Mouse (Mus musculus) G1E (cell line): Measurements from ENCODE around the gene Dusp13. TPM values are rescaled to one million over a fixed set of nuclear protein-coding genes. Genes with fewer than 3 reads are reported as not detected.

Source experiments
- ATAC-seq: 2 replicates; pipeline ENCODE4 v1.8.0; 2016; ENCODE audit warnings: mild to moderate bottlenecking; ENCODE audit not compliant: insufficient number of reproducible peaks, poor library complexity, low FRiP score, severe bottlenecking; ENCODE audit errors: extremely low read depth
- DNase-seq: peaks from one replicate; pipeline ENCODE4 v3.0.0; 2012; ENCODE audit warnings: low spot score
- H3K27me3 ChIP-seq: 2 replicates; pipeline ENCODE4 v1.6.1; 2012; ENCODE audit warnings: mild to moderate bottlenecking, low read length, inconsistent platforms; ENCODE audit not compliant: insufficient read depth
- H3K36me3 ChIP-seq: replicated peaks from 2 replicates; pipeline ENCODE3; 2012; ENCODE audit warnings: mild to moderate bottlenecking, inconsistent platforms
- H3K4me1 ChIP-seq: 2 replicates; pipeline ENCODE4 v1.6.1; 2012; ENCODE audit warnings: low read depth, low read length, inconsistent platforms, mixed read lengths; ENCODE audit not compliant: insufficient read depth
- H3K4me3 ChIP-seq: 2 replicates; pipeline ENCODE4 v1.5.1; 2012; ENCODE audit warnings: low read depth, mild to moderate bottlenecking, inconsistent platforms, low read length, moderate library complexity, mixed read lengths
- H3K9me3 ChIP-seq: replicated peaks from 2 replicates; pipeline ENCODE4 v1.6.1; 2012; ENCODE audit warnings: inconsistent platforms
- CTCF ChIP-seq: IDR thresholded peaks from 2 replicates; pipeline ENCODE4 v1.5.1; 2012; ENCODE audit warnings: low read depth, low read length, inconsistent platforms, mixed read lengths
- GATA1 ChIP-seq: IDR thresholded peaks from 2 replicates; pipeline ENCODE4 v1.6.1; 2012; ENCODE audit warnings: borderline replicate concordance, low read length, inconsistent platforms, mixed read lengths
- GATA2 ChIP-seq: IDR thresholded peaks from 2 replicates; pipeline ENCODE4 v1.6.1; 2012; ENCODE audit warnings: low read depth, low read length, inconsistent platforms, borderline replicate concordance
- POLR2AphosphoS5 ChIP-seq: IDR thresholded peaks from 2 replicates; pipeline ENCODE4 v1.6.1; 2012; ENCODE audit warnings: low read depth, low read length, inconsistent platforms; ENCODE audit not compliant: insufficient replicate concordance
- TAL1 ChIP-seq: conservative IDR thresholded peaks from 2 replicates; pipeline ENCODE4 v1.6.1; 2012; ENCODE audit warnings: low read depth, low read length, inconsistent platforms, mixed read lengths
- polyA plus RNA-seq: library from polyadenylated mRNA; stranded (reverse); fragments of >175 nt; gene quantifications from 2 replicates; pipeline ENCODE4 v1.2.3, GENCODE M21; 2012
- total RNA-seq, 2 experiments: library from RNA; stranded (forward) in 1 of 2; stranded (reverse) in 1 of 2; fragments of 200-1000 nt in 1 of 2; fragments of >200 nt in 1 of 2; fragmentation: Nextera tagmentation in 1 of 2; gene quantifications; 2 replicates each; pipeline ENCODE4 v1.2.3; 2014 to 2017

Gene Dusp13
- total and polyA plus RNA-seq, 3 experiments: 0.98 TPM; not detected in 2

GRCm38 (mm10) chr14:21742441-21742840 lies 8.5 kb downstream of the Dusp13 start:
- H3K4me1 ChIP-seq: peaks cover 24% of the 10 kb centered on the region

GRCm38 (mm10) chr14:21741786-21742185 lies 9.2 kb downstream of the Dusp13 start:
- ATAC-seq (peak; percentile 42; the same call in 1 of the 2 replicates), DNase-seq (peak; percentile 52)
- Histone ChIP-seq H3K4me3 (no peak overlapping the region), H3K27me3 (peaks cover 26% of the 10 kb centered on the region; the same call in 1 of the 2 replicates), H3K36me3 (no peaks in the 10 kb centered on the region), H3K4me1 (peaks cover 22% of the 10 kb centered on the region), H3K9me3 (no peaks in the 10 kb centered on the region)
- no peak for TF ChIP-seq GATA1
- peak; percentile 98 for TF ChIP-seq CTCF
- no peak for TF ChIP-seq POLR2AphosphoS5

More at GRCm38 (mm10) chr14:21742441-21742840, 8.5 kb downstream of the Dusp13 start:
- DNase-seq (no peak), ATAC-seq (no peak)
- H3K27me3 ChIP-seq: peaks cover 26% of the 10 kb centered on the region; the same call in 1 of the 2 replicates
- no peaks in the 10 kb centered on the region for H3K36me3 ChIP-seq
- H3K4me3 ChIP-seq: no peak overlapping the region
- TF ChIP-seq CTCF: no peak
- TF ChIP-seq GATA2: no peak
- no peak for TF ChIP-seq GATA1
- no peak for TF ChIP-seq TAL1
- no peak for TF ChIP-seq POLR2AphosphoS5
- no peaks in the 10 kb centered on the region for H3K9me3 ChIP-seq

GRCm38 (mm10) chr14:21741314-21741713 lies 9.7 kb downstream of the Dusp13 start:
- H3K9me3 ChIP-seq: no peaks in the 10 kb centered on the region
- no peak overlapping the region for H3K4me3 ChIP-seq
- no peak for TF ChIP-seq GATA1
- no peak for TF ChIP-seq TAL1
- no peak for TF ChIP-seq GATA2
- no peak for TF ChIP-seq CTCF
- TF ChIP-seq POLR2AphosphoS5: no peak
- no peak for ATAC-seq
- peaks cover 25% of the 10 kb centered on the region; the same call in 1 of the 2 replicates for H3K27me3 ChIP-seq
- peaks cover 20% of the 10 kb centered on the region for H3K4me1 ChIP-seq
- H3K36me3 ChIP-seq: no peaks in the 10 kb centered on the region
- no peak for DNase-seq

- Histone ChIP-seq H3K9me3 (no peaks in the 10 kb centered on the region), H3K4me1 (peaks cover 16% of the 10 kb centered on the region), H3K36me3 (no peaks in the 10 kb centered on the region), H3K4me3 (no peak overlapping the region), H3K27me3 (peaks cover 26% of the 10 kb centered on the region; the same call in 1 of the 2 replicates)
- ATAC-seq (no peak), DNase-seq (no peak)
- TF ChIP-seq CTCF (no peak), TAL1 (no peak), GATA1 (no peak), GATA2 (no peak), POLR2AphosphoS5 (no peak)
These were observed 10.6 kb downstream of the Dusp13 start for GRCm38 (mm10) chr14:21740345-21740744.

GRCm38 (mm10) chr14:21733131-21733905 lies 17.7 kb downstream of the Dusp13 start:
- TF ChIP-seq GATA1 (no peak), CTCF (no peak)
- Histone ChIP-seq H3K36me3 (no peaks in the 10 kb centered on the region), H3K9me3 (peaks cover 4% of the 10 kb centered on the region), H3K4me3 (no peak overlapping the region), H3K27me3 (peaks cover 38% of the 10 kb centered on the region), H3K4me1 (peaks cover 6% of the 10 kb centered on the region)
- ATAC-seq: no peak
- no peak for DNase-seq

- DNase-seq (no peak), ATAC-seq (no peak)
- Histone ChIP-seq H3K9me3 (peaks cover 4% of the 10 kb centered on the region), H3K4me3 (no peak overlapping the region), H3K27me3 (peaks cover 37% of the 10 kb centered on the region), H3K4me1 (peaks cover 6% of the 10 kb centered on the region), H3K36me3 (no peaks in the 10 kb centered on the region)
- no peak for TF ChIP-seq POLR2AphosphoS5
- no peak for TF ChIP-seq TAL1
- no peak for TF ChIP-seq GATA1
- TF ChIP-seq CTCF: no peak
- TF ChIP-seq GATA2: no peak
These were observed 21.0 kb downstream of the Dusp13 start for GRCm38 (mm10) chr14:21729936-21730335.
